Mouse (Mus musculus) E14TG2a.4 (cell line): Measurements from ENCODE around the gene Cela2a.

ENCODE experiments used
- CTCF ChIP-seq: conservative IDR thresholded peaks from 2 replicates; pipeline ENCODE4 v1.5.1; 2014; ENCODE audit warnings: low read length
- NANOG ChIP-seq: IDR thresholded peaks from 2 replicates; pipeline ENCODE4 v1.6.1; 2014; ENCODE audit warnings: borderline replicate concordance, low read length, mixed read lengths

GRCm38 (mm10) chr4:141871909-141872308, 45.9 kb upstream of the Cela2a start:
- TF ChIP-seq CTCF (no peak), NANOG (no peak)
